Mouse (Mus musculus) embryonic facial prominence, embryonic 15.5 days (tissue): ENCODE results near the gene Rnf39. TPM values are rescaled to one million over a fixed set of nuclear protein-coding genes. Genes with fewer than 3 reads are reported as not detected.
A peak's percentile ranks its signal among the peaks of the same experiment; 100 is the strongest.

ENCODE experiments used
- ATAC-seq: fragments of 200-750 bp; cut with Nextera tagmentation; 2 replicates; pipeline ENCODE4 v1.8.0; 2017; ENCODE audit warnings: low read depth, moderate TSS enrichment; ENCODE audit not compliant: insufficient number of reproducible peaks, low FRiP score, low TSS enrichment
- H3K27ac ChIP-seq: fragments of 300-500 bp; sonication (generic); replicated peaks from 2 replicates; pipeline ENCODE4 v1.5.1; 2015; ENCODE audit warnings: mild to moderate bottlenecking, inconsistent platforms
- H3K27me3 ChIP-seq: fragments of 300-500 bp; sonication (generic); 2 replicates; pipeline ENCODE4 v1.6.1; 2015; ENCODE audit warnings: inconsistent platforms
- H3K36me3 ChIP-seq: fragments of 300-500 bp; sonication (generic); 2 replicates; pipeline ENCODE4 v1.6.1; 2015; ENCODE audit warnings: mild to moderate bottlenecking, inconsistent platforms
- H3K4me1 ChIP-seq: fragments of 300-500 bp; sonication (generic); 2 replicates; pipeline ENCODE4 v1.6.1; 2015; ENCODE audit warnings: inconsistent platforms
- H3K4me2 ChIP-seq: fragments of 300-500 bp; sonication (generic); replicated peaks from 2 replicates; pipeline ENCODE4 v1.6.1; 2015; ENCODE audit warnings: mild to moderate bottlenecking, inconsistent platforms
- H3K4me3 ChIP-seq: fragments of 300-500 bp; sonication (generic); replicated peaks from 2 replicates; pipeline ENCODE4 v1.5.1; 2015; ENCODE audit warnings: mild to moderate bottlenecking, inconsistent platforms
- H3K9ac ChIP-seq: fragments of 300-500 bp; sonication (generic); 2 replicates; pipeline ENCODE4 v1.6.1; 2015; ENCODE audit warnings: inconsistent platforms
- H3K9me3 ChIP-seq: fragments of 300-500 bp; sonication (generic); replicated peaks from 2 replicates; pipeline ENCODE4 v1.6.1; 2016; ENCODE audit warnings: inconsistent platforms
- WGBS: fragments of 180-500 bp; shearing (Covaris S2); methylation state at CpG from one replicate; pipeline ENCODE4 v1.1.7; 2015; 5-methylcytosine and 5-hydroxymethylcytosine counted together
- polyA plus RNA-seq: library from polyadenylated mRNA; unstranded; fragments of >200 nt; fragmentation: Nextera tagmentation; extraction: Ambion mirVana; gene quantifications from 2 replicates; pipeline ENCODE4 v1.2.1, GENCODE M21; 2015

Gene Rnf39
- polyA plus RNA-seq, result 7.5 and 9.4 TPM in 2 replicates

GRCm38 (mm10) chr17:36942791-36943471, at the start of gene Rnf39:
Rnf39 (plus strand) TSS chr17:36942918.
- Histone ChIP-seq H3K36me3 (no peaks in the 10 kb centered on the region), H3K4me3 (peak within 1 kb of the TSS; percentile 47), H3K27ac (peak within 1 kb of the TSS; percentile 11), H3K9ac (peak within 1 kb of the TSS; percentile 39), H3K9me3 (no peaks in the 10 kb centered on the region), H3K27me3 (peaks cover 64% of the 10 kb centered on the region), H3K4me2 (peak within 1 kb of the TSS; percentile 84), H3K4me1 (peaks cover 27% of the 10 kb centered on the region)
- WGBS, result 2% methylated on average over 59 of the region's 59 CpGs
- ATAC-seq, result peak; percentile 48; the same call in 1 of the 2 replicates

- no peaks in the 10 kb centered on the region for H3K36me3 ChIP-seq
- H3K9ac ChIP-seq, result no peak overlapping the region
- H3K4me1 ChIP-seq, result no peaks in the 10 kb centered on the region
- no peak overlapping the region for H3K27ac ChIP-seq
- no peak for ATAC-seq
- 0 out of 2 replicates have a peak, but pooled peaks cover 2% of the 10 kb centered on the region for H3K27me3 ChIP-seq
- no peak overlapping the region for H3K4me2 ChIP-seq
- H3K9me3 ChIP-seq, result no peaks in the 10 kb centered on the region
- H3K4me3 ChIP-seq, result no peak overlapping the region
- WGBS, result 66% methylated on average over 5 of the region's 5 CpGs
Observed at GRCm38 (mm10) chr17:36893387-36893786, 49.3 kb upstream of the Rnf39 start.

GRCm38 (mm10) chr17:36896583-36896982, 46.1 kb upstream of the Rnf39 start:
- Histone ChIP-seq H3K4me2 (no peak overlapping the region), H3K9me3 (no peaks in the 10 kb centered on the region), H3K4me3 (no peak overlapping the region), H3K36me3 (no peaks in the 10 kb centered on the region), H3K27me3 (0 out of 2 replicates have a peak, but pooled peaks cover 2% of the 10 kb centered on the region), H3K27ac (no peak overlapping the region), H3K9ac (no peak overlapping the region), H3K4me1 (no peaks in the 10 kb centered on the region)
- 78% methylated on average over 1 of the region's 1 CpGs for WGBS
- no peak for ATAC-seq

GRCm38 (mm10) chr17:36897065-36897464, 45.7 kb upstream of the Rnf39 start:
- no peaks in the 10 kb centered on the region for H3K4me1 ChIP-seq
- H3K9me3 ChIP-seq, result no peaks in the 10 kb centered on the region
- H3K27ac ChIP-seq, result no peak overlapping the region
- H3K27me3 ChIP-seq, result no peaks in the 10 kb centered on the region
- no peak for ATAC-seq
- H3K9ac ChIP-seq, result no peak overlapping the region
- H3K4me3 ChIP-seq, result no peak overlapping the region
- no peak overlapping the region for H3K4me2 ChIP-seq
- H3K36me3 ChIP-seq, result no peaks in the 10 kb centered on the region

GRCm38 (mm10) chr17:36897552-36898205, 45.0 kb upstream of the Rnf39 start, which contains the start of gene Trim31:
Trim31 (plus strand) TSS chr17:36898118.
- Histone ChIP-seq H3K9ac (no peak within 1 kb of the TSS), H3K27ac (no peak within 1 kb of the TSS), H3K4me1 (no peaks in the 10 kb centered on the region), H3K4me2 (no peak within 1 kb of the TSS), H3K4me3 (no peak within 1 kb of the TSS), H3K36me3 (no peaks in the 10 kb centered on the region), H3K9me3 (no peaks in the 10 kb centered on the region), H3K27me3 (no peaks in the 10 kb centered on the region)
- 65% methylated on average over 6 of the region's 6 CpGs for WGBS
- ATAC-seq, result no peak

GRCm38 (mm10) chr17:36899376-36899775, 43.3 kb upstream of the Rnf39 start:
- no peaks in the 10 kb centered on the region for H3K4me1 ChIP-seq
- H3K9ac ChIP-seq, result no peak overlapping the region
- no peaks in the 10 kb centered on the region for H3K27me3 ChIP-seq
- H3K4me2 ChIP-seq, result no peak overlapping the region
- H3K4me3 ChIP-seq, result no peak overlapping the region
- H3K9me3 ChIP-seq, result no peaks in the 10 kb centered on the region
- 72% methylated on average over 4 of the region's 4 CpGs for WGBS
- no peak overlapping the region for H3K27ac ChIP-seq
- no peaks in the 10 kb centered on the region for H3K36me3 ChIP-seq
- ATAC-seq, result no peak

- Histone ChIP-seq H3K36me3 (no peaks in the 10 kb centered on the region), H3K9me3 (no peaks in the 10 kb centered on the region), H3K27ac (no peak overlapping the region), H3K4me2 (no peak overlapping the region), H3K9ac (no peak overlapping the region), H3K27me3 (no peaks in the 10 kb centered on the region), H3K4me1 (no peaks in the 10 kb centered on the region), H3K4me3 (no peak overlapping the region)
- WGBS, result 82% methylated on average over 5 of the region's 5 CpGs
- no peak for ATAC-seq
Observed at GRCm38 (mm10) chr17:36900001-36900400, 42.7 kb upstream of the Rnf39 start.

- Histone ChIP-seq H3K27me3 (no peaks in the 10 kb centered on the region), H3K9me3 (no peaks in the 10 kb centered on the region), H3K36me3 (no peaks in the 10 kb centered on the region), H3K4me1 (no peaks in the 10 kb centered on the region), H3K4me3 (no peak overlapping the region), H3K9ac (no peak overlapping the region), H3K27ac (no peak overlapping the region), H3K4me2 (no peak overlapping the region)
- WGBS, result 26% methylated on average over 1 of the region's 1 CpGs
- ATAC-seq, result no peak
Observed at GRCm38 (mm10) chr17:36900691-36901090, 42.0 kb upstream of the Rnf39 start.

- WGBS, result 71% methylated on average over 3 of the region's 3 CpGs
- ATAC-seq, result no peak
- H3K4me1 ChIP-seq, result no peaks in the 10 kb centered on the region
- H3K36me3 ChIP-seq, result no peaks in the 10 kb centered on the region
- H3K4me2 ChIP-seq, result no peak overlapping the region
- H3K4me3 ChIP-seq, result no peak overlapping the region
- no peaks in the 10 kb centered on the region for H3K9me3 ChIP-seq
- H3K27ac ChIP-seq, result no peak overlapping the region
- H3K9ac ChIP-seq, result no peak overlapping the region
- no peaks in the 10 kb centered on the region for H3K27me3 ChIP-seq
Observed at GRCm38 (mm10) chr17:36903651-36904050, 39.1 kb upstream of the Rnf39 start.

GRCm38 (mm10) chr17:36908235-36908634, 34.5 kb upstream of the Rnf39 start:
- 41% methylated on average over 1 of the region's 1 CpGs for WGBS
- H3K27ac ChIP-seq, result no peak overlapping the region
- no peak overlapping the region for H3K4me3 ChIP-seq
- H3K36me3 ChIP-seq, result no peaks in the 10 kb centered on the region
- no peaks in the 10 kb centered on the region for H3K4me1 ChIP-seq
- no peaks in the 10 kb centered on the region for H3K9me3 ChIP-seq
- H3K4me2 ChIP-seq, result no peak overlapping the region
- H3K27me3 ChIP-seq, result no peaks in the 10 kb centered on the region
- 0 out of 2 replicates have a peak, but pooled peaks have one; percentile 39 for ATAC-seq
- H3K9ac ChIP-seq, result no peak overlapping the region

- H3K4me1 ChIP-seq, result no peaks in the 10 kb centered on the region
- H3K27me3 ChIP-seq, result no peaks in the 10 kb centered on the region
- H3K36me3 ChIP-seq, result no peaks in the 10 kb centered on the region
- ATAC-seq, result no peak
- H3K27ac ChIP-seq, result no peak overlapping the region
- no peak overlapping the region for H3K4me2 ChIP-seq
- 48% methylated on average over 4 of the region's 4 CpGs for WGBS
- no peak overlapping the region for H3K9ac ChIP-seq
- no peaks in the 10 kb centered on the region for H3K9me3 ChIP-seq
- no peak overlapping the region for H3K4me3 ChIP-seq
Observed at GRCm38 (mm10) chr17:36909802-36910201, 32.9 kb upstream of the Rnf39 start.
